Mouse (Mus musculus): ENCODE measurements around the gene Lamb3. TPM values are rescaled to one million over a fixed set of nuclear protein-coding genes. Genes with fewer than 3 reads are reported as not detected.

Lamb3 gene
- polyA plus RNA-seq, 1 experiment from 2014 or later = 43.9 TPM

DNA sequence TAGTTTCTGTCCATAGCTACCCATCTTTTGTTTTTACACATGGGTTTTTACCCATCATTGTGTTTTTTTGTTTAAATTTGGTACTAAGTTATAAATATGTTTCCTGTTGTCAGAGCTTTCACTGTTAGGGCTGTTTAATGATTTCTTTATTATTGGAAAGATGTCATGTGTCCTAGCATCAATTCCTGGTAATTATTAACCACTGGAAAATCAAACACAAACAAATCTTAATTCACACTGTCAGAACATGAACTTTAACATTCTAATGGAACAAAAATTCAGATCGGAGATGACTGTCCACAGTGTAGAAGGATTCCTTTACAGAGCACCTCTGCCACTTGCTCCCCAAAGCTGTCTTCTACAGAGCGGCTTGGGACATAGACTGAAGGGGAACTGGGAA lies 2.1 kb upstream of the Lamb3 start:
- Histone ChIP-seq H3K4me3 (no peak overlapping the region), H3K9me3 (no peaks in the 10 kb centered on the region), H3K4me2 (no peak overlapping the region), H3K36me3 (no peaks in the 10 kb centered on the region), H3K27ac (no peak overlapping the region), H3K4me1 (no peaks in the 10 kb centered on the region), H3K9ac (no peak overlapping the region), H3K27me3 (no peaks in the 10 kb centered on the region)
- ATAC-seq (ENCODE audit: borderline replicate concordance, extremely low read depth, low FRiP score, low TSS enrichment) = no peak
- 89% methylated on average over 2 of the region's 2 CpGs for WGBS

DNA sequence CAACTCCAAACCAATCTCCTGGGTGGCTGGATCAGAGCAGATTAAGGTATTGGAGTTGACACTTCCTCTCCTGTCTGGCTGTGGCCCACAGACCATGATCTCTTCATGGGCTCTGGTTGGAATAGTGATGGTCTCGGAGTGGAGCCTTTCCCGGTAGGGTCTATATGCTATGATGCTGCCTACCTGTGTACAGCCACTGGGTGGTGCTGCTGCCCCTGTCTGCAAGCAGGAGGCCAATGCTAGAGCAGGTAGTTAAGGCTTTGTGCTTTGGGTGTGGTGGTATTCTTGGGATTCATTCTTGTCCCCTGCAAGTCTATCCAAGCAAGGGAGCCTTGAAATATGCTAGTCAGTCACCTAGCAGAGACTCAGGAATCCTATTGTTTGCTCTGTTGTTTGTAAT lies 679 bp downstream of the Lamb3 start:
- Histone ChIP-seq H3K4me1 (no peaks in the 10 kb centered on the region), H3K36me3 (no peaks in the 10 kb centered on the region), H3K9ac (no peak overlapping the region), H3K27me3 (no peaks in the 10 kb centered on the region), H3K4me2 (no peak overlapping the region), H3K9me3 (no peaks in the 10 kb centered on the region), H3K27ac (no peak overlapping the region), H3K4me3 (no peak overlapping the region)
- 37% methylated on average over 2 of the region's 2 CpGs for WGBS
- ATAC-seq (ENCODE audit: borderline replicate concordance, extremely low read depth, low FRiP score, low TSS enrichment) = 0 out of 2 replicates have a peak, but pooled peaks have one; percentile 53

DNA sequence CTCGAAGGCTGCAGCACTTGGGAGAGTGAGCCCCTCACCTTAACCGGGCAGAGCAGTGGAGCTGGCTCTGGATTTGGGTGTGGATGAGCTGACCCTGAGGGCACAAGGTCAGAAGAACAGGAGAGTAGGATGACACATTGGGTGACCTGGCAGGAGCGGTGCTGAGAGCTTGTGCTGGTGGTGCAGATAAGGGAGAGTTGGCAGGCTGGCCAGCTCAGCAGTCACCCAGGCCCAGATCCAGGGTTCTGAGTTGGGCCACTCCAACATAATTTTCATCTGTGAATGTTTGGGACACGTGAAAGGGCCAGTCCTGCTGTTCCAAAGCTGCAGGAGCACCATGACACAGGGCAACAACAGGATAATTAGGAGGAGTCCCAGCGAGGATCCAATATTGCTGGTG lies 3.9 kb downstream of the Lamb3 start:
- Histone ChIP-seq H3K4me2 (no peak overlapping the region), H3K4me3 (no peak overlapping the region), H3K27me3 (no peaks in the 10 kb centered on the region), H3K9me3 (no peaks in the 10 kb centered on the region), H3K36me3 (no peaks in the 10 kb centered on the region), H3K27ac (no peak overlapping the region), H3K9ac (no peak overlapping the region), H3K4me1 (no peaks in the 10 kb centered on the region)
- ATAC-seq (ENCODE audit: borderline replicate concordance, extremely low read depth, low FRiP score, low TSS enrichment) = no peak
- WGBS = 49% methylated on average over 5 of the region's 5 CpGs

DNA sequence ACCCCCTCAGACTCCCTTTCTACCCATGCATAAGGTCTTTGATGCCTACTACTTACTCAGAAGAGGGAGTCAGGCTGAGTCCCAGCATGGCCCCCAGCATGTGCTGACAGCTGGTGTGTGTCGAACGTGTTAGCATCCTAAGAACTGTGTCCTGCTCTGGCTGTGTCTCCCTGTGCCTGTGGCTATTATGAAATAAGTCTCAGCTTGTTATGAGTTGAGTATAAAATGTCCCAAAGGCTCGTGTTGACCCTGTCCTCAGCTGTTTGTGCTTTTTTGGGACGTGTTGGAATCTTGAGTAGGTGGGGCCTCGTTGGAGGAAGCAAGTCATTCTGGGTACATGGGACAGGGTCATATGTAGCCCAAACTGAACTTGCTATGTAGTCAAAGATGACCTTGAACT lies 6.6 kb downstream of the Lamb3 start:
- H3K36me3 ChIP-seq = no peaks in the 10 kb centered on the region
- H3K4me2 ChIP-seq = no peak overlapping the region
- no peak overlapping the region for H3K4me3 ChIP-seq
- ATAC-seq (ENCODE audit: borderline replicate concordance, extremely low read depth, low FRiP score, low TSS enrichment) = peak; percentile 72
- H3K9ac ChIP-seq = no peak overlapping the region
- H3K4me1 ChIP-seq = no peaks in the 10 kb centered on the region
- no peak overlapping the region for H3K27ac ChIP-seq
- WGBS = 57% methylated on average over 5 of the region's 5 CpGs
- no peaks in the 10 kb centered on the region for H3K9me3 ChIP-seq
- H3K27me3 ChIP-seq = no peaks in the 10 kb centered on the region

DNA sequence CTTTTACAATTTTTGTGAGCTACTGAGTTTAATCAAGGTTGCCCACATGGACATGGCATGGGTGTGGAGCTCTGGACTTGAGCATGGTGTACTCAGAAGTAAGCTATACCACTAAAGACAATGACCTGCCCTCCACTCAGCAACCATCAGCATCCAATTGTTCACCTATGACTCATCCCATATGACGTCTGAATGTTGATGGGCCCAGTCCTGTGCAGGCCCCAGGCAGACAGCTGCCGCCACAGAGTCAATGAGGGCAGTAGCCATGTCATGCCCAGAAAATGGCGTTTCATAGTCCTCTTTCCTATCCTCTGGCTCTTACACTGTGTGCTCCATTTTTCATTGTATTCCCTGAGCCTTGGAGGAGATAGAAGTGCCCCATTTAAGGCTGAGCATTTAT lies 8.5 kb downstream of the Lamb3 start:
- H3K36me3 ChIP-seq = no peaks in the 10 kb centered on the region
- 59% methylated on average over 3 of the region's 3 CpGs for WGBS
- no peak overlapping the region for H3K4me2 ChIP-seq
- no peak overlapping the region for H3K4me3 ChIP-seq
- no peaks in the 10 kb centered on the region for H3K27me3 ChIP-seq
- ATAC-seq (ENCODE audit: borderline replicate concordance, extremely low read depth, low FRiP score, low TSS enrichment) = no peak
- H3K9ac ChIP-seq = no peak overlapping the region
- no peaks in the 10 kb centered on the region for H3K4me1 ChIP-seq
- no peaks in the 10 kb centered on the region for H3K9me3 ChIP-seq
- no peak overlapping the region for H3K27ac ChIP-seq

DNA sequence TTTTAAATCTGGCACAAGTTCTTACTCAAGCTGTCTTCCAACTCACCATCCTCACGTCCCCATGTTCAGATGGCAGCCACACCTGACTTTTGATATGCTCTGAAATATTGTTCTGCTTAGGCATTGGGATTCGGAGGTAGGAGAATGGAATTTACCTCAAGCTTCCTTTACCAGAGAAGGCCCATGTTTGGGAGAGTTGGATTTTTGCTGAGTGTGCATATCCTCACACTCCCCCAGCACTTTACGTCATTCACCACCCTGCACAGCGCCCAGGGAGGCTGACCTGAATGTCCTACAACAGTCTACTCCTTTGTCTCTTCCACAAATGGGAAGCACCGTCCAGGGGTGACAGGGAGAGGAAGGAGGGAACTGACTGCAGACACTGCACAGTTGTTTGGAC lies 12.9 kb downstream of the Lamb3 start:
- ATAC-seq (ENCODE audit: borderline replicate concordance, extremely low read depth, low FRiP score, low TSS enrichment) = no peak
- no peak overlapping the region for H3K4me2 ChIP-seq
- no peak overlapping the region for H3K9ac ChIP-seq
- H3K36me3 ChIP-seq = no peaks in the 10 kb centered on the region
- no peak overlapping the region for H3K27ac ChIP-seq
- 54% methylated on average over 5 of the region's 5 CpGs for WGBS
- no peaks in the 10 kb centered on the region for H3K9me3 ChIP-seq
- no peaks in the 10 kb centered on the region for H3K4me1 ChIP-seq
- no peaks in the 10 kb centered on the region for H3K27me3 ChIP-seq
- no peak overlapping the region for H3K4me3 ChIP-seq

DNA sequence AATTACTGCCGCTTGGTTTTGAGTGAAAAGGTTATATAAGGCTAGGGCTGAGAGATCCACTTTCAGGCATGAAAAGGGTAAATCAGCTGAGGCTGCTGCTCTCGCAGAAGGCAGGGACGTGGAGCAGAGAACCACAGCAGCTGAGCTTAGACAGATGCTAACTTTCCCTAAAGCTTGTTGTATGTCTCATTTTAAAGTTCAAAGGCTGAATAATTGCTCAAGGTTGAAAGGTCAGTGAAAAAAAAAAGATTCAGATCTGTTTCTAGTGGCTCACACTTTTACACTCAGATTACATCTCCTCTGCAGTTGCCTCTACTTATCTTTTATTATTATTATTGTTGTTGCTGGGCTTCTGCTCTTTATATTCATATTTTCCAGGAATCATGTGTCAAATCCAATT lies 18.0 kb downstream of the Lamb3 start:
- Histone ChIP-seq H3K4me2 (no peak overlapping the region), H3K4me3 (no peak overlapping the region), H3K9ac (no peak overlapping the region), H3K4me1 (peaks cover 11% of the 10 kb centered on the region; the same call in 1 of the 2 replicates), H3K36me3 (no peaks in the 10 kb centered on the region), H3K9me3 (no peaks in the 10 kb centered on the region), H3K27me3 (no peaks in the 10 kb centered on the region), H3K27ac (no peak overlapping the region)
- WGBS = 42% methylated on average over 3 of the region's 3 CpGs
- no peak for ATAC-seq (ENCODE audit: borderline replicate concordance, extremely low read depth, low FRiP score, low TSS enrichment)

DNA sequence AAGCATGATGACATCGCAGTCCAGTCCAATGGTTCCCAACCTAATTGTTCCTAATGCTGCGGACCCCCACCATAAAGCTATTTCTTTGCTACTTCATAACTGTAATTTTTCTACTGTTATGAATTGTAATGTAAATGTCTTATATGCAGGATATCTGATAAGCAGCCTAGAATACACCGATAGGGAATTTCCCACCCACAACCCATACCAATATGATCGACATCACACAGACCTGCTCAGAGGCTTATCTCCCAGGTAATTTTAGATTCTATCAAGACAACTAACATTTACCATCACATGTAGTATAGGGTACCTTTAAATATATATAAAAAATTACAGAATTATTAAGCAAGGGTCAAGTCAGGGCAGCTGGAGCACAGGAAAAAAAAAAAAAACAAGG lies 18.6 kb downstream of the Lamb3 start:
- Histone ChIP-seq H3K4me1 (peaks cover 17% of the 10 kb centered on the region; the same call in 1 of the 2 replicates), H3K27me3 (no peaks in the 10 kb centered on the region), H3K9me3 (no peaks in the 10 kb centered on the region), H3K4me3 (no peak overlapping the region), H3K27ac (no peak overlapping the region), H3K4me2 (no peak overlapping the region), H3K9ac (no peak overlapping the region), H3K36me3 (no peaks in the 10 kb centered on the region)
- 89% methylated on average over 4 of the region's 4 CpGs for WGBS
- ATAC-seq (ENCODE audit: borderline replicate concordance, extremely low read depth, low FRiP score, low TSS enrichment) = no peak

DNA sequence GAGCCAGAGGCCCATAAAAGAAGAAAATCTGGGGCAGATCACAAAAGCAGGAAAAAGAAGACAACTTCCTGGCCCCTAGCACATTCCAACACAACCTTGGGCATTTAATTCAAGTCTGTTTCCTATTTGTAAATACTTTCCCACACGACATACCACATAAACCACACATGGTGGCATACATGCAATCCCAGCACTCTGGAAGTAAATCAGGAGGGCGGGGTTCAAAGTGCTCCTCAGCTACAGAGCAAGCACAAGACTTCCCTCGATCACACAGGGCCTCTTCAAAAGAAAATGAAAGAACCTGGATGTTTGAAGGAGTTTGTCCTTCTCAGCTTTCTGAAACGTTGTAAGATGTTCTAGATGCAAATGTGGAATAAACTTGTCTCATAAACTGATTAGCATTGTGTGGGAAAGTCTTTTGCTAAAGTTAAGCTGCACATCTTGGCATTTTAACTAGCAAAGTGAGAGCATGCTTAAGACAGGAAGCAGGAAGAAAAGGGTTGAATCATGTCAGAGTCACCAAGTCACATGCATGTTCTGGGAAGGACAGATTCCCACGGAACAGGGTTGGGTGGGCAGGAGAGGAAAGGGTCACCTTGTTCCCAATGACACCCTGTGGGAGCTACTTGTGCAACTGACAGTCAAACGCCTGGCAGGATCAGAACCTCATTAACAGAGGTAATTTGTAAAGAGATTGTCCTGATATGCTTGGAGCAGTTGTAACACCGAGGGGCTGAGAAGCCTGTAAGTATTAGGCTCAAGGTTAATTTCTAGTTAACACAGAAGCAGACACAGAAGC lies 19.4 kb downstream of the Lamb3 start:
- ATAC-seq (ENCODE audit: borderline replicate concordance, extremely low read depth, low FRiP score, low TSS enrichment) = no peak
- Histone ChIP-seq H3K36me3 (no peaks in the 10 kb centered on the region), H3K4me1 (peaks cover 18% of the 10 kb centered on the region; the same call in 1 of the 2 replicates), H3K4me3 (no peak overlapping the region), H3K27ac (no peak overlapping the region), H3K9ac (no peak overlapping the region), H3K27me3 (no peaks in the 10 kb centered on the region), H3K4me2 (no peak overlapping the region), H3K9me3 (no peaks in the 10 kb centered on the region)
- 32% methylated on average over 7 of the region's 7 CpGs for WGBS

DNA sequence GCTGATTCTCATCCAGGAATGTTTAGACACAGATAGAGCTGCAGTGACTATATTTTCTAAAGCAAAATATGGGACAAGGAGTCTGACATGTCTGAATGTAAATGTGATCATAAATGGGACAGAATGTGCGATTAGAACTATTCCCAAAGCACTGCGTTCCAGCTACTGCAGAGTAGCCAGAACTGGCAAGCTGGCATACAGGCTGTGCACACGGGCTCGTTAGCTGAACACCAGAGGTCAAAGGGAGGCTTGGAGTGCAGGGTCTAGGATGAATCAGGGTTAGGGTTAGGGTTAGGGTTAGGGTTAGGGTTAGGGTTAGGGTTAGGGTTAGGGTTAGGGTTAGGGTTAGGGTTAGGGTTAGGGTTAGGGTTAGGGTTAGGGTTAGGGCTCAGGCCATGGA lies 20.0 kb downstream of the Lamb3 start:
- no peak overlapping the region for H3K4me2 ChIP-seq
- no peak overlapping the region for H3K9ac ChIP-seq
- 80% methylated on average over 4 of the region's 4 CpGs for WGBS
- peaks cover 18% of the 10 kb centered on the region; the same call in 1 of the 2 replicates for H3K4me1 ChIP-seq
- no peaks in the 10 kb centered on the region for H3K27me3 ChIP-seq
- H3K36me3 ChIP-seq = no peaks in the 10 kb centered on the region
- H3K27ac ChIP-seq = no peak overlapping the region
- H3K4me3 ChIP-seq = no peak overlapping the region
- H3K9me3 ChIP-seq = no peaks in the 10 kb centered on the region
- ATAC-seq (ENCODE audit: borderline replicate concordance, extremely low read depth, low FRiP score, low TSS enrichment) = no peak

DNA sequence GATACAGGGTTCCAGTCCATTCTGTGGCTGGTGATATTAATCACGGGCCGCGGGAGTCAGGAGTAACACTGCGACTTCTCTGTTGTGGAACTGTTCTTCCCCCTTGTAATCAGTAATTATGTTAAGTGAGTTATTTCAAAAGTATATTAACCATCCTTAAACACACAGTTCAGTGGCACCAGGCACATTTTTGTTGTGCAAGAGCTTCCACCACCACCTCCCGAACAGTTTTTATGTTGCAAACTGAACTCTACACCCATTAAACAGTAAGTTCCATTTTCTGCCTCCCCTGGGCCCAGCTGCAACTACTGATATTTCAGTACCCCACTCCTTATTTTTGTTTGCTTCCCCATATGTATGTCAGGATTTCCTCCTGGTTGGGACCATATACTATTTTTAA lies 22.1 kb downstream of the Lamb3 start:
- Histone ChIP-seq H3K36me3 (no peaks in the 10 kb centered on the region), H3K9ac (no peak overlapping the region), H3K4me1 (peaks cover 18% of the 10 kb centered on the region; the same call in 1 of the 2 replicates), H3K27me3 (no peaks in the 10 kb centered on the region), H3K9me3 (no peaks in the 10 kb centered on the region), H3K27ac (no peak overlapping the region), H3K4me3 (no peak overlapping the region), H3K4me2 (no peak overlapping the region)
- ATAC-seq (ENCODE audit: borderline replicate concordance, extremely low read depth, low FRiP score, low TSS enrichment) = no peak
- 78% methylated on average over 5 of the region's 5 CpGs for WGBS

DNA sequence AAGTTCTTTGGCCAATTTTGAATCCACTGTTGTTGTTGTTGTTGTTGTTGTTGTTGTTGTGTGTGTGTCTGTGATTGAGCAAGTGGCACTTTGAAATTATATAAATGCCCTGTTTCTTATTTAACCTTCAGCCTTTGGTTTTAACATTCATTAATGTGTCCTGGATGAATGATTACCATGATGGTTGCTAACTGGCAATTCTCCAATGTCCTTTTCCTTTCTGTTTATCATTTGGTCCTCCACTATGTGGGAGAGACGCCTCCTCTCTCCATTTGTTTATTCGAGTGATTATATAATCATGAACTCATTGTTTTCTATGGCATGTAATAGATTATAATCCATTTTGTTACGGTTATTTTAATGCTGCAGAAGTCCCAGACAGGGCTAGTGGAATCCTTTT lies 23.0 kb downstream of the Lamb3 start:
- H3K9ac ChIP-seq = no peak overlapping the region
- peaks cover 18% of the 10 kb centered on the region; the same call in 1 of the 2 replicates for H3K4me1 ChIP-seq
- H3K9me3 ChIP-seq = no peaks in the 10 kb centered on the region
- no peaks in the 10 kb centered on the region for H3K27me3 ChIP-seq
- ATAC-seq (ENCODE audit: borderline replicate concordance, extremely low read depth, low FRiP score, low TSS enrichment) = 0 out of 2 replicates have a peak, but pooled peaks have one; percentile 55
- H3K36me3 ChIP-seq = no peaks in the 10 kb centered on the region
- peak overlapping the region; percentile 65 for H3K27ac ChIP-seq
- no peak overlapping the region for H3K4me2 ChIP-seq
- 29% methylated on average over 3 of the region's 3 CpGs for WGBS
- H3K4me3 ChIP-seq = no peak overlapping the region

All from lung, embryonic 15.5 days (tissue).